Mouse (Mus musculus) embryonic fibroblast, embryonic 13.5 days (primary cell): ENCODE data around the gene Kl.

Experiments
- CTCF ChIP-seq: IDR thresholded peaks from 2 replicates; pipeline ENCODE4 v1.5.1; 2011; ENCODE audit warnings: mild to moderate bottlenecking, control low read depth, low read length, moderate library complexity, borderline replicate concordance; ENCODE audit not compliant: insufficient read depth
- POLR2A ChIP-seq: IDR thresholded peaks from 2 replicates; pipeline ENCODE4 v1.6.1; 2011; ENCODE audit warnings: low read depth, mild to moderate bottlenecking, control low read depth, low read length, moderate library complexity

DNA sequence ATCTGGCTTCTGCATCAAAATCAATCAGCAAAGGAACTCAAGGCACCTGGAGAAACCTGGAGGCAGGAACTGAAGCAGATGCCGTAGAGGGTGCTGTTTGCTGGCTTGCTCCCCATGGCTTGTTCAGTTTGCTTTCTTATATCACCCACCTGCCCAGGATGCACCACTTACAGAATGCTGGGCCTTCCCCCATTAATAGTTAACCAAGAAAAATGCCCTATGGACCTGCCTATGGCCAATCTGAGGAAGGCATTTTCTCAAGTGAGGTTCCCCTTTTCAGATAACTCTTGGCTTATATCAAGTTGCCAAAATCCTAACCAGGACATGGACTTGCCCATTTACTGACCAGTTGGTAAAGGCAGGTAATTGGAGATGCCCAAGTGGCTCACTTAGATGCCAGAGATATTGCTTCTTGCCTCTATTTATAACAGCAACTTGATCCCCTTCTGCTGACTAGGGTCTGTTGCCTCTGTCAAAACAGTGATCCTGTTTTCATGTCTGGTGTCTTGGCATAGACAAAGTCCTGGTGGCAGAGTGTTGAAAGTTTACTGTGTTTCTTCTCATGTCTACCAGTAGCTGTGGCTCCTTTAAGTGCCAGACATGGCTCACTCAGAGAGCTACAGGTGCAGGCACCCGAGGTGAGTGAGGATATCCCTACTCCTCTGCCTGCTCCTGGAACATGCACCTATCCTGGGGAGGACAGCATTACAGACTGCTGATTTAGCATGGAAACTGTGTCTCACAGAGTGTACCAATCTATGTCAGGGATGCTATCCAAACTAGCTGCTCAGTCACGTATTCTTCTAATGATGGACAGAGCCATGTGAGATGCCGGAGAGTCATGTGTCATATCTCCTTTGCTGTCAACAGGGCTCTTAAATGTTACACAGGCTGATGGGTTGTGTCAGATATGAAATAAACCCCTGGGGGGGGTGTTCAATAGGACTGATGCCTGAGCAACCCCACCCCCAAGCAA, 37.0 kb upstream of the Kl start:
- TF ChIP-seq POLR2A (no peak), CTCF (no peak)
